8 mouse cellular contexts compared by ENCODE assay signal in the genomic region with DNA sequence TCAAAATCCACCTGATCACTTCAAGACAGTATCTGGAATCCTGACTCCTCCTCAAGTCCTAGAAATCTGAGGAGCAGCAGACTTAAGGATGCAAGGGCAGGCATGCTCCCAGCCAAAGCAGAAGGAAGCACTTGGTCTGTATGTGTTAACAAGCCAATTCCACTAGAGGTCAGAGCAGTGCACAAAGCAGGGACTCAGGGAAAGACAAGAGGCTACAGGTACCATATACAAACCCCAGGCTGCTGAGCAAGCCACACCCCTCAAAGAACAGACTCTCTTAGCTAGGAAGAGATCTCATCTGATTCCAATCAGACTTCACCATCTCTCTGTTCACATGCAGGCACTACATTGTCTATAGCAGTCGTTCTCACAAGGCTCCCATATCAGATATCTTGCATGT.
DNase-seq lines count a peak whose midpoint lies in the region; ATAC-seq and TF ChIP-seq lines count a peak whose summit lies in the region.

No protein-coding gene starts in this region.

- H3K27me3 ChIP-seq in embryonic facial prominence, embryonic 14.5 days (replicated peaks; ENCODE audit: control insufficient read depth, insufficient read depth, low read length) = no peaks in the 10 kb centered on the region
- no peaks in the 10 kb centered on the region for H3K27me3 ChIP-seq in intestine, postnatal 0 days (replicated peaks; ENCODE audit: control insufficient read depth, insufficient read depth, low read length)
- no peaks in the 10 kb centered on the region for H3K27me3 ChIP-seq in limb, embryonic 12.5 days
- no peaks in the 10 kb centered on the region for H3K27me3 ChIP-seq in midbrain, embryonic 15.5 days (replicated peaks)

- no peaks in the 10 kb centered on the region for H3K9me3 ChIP-seq in embryonic facial prominence, embryonic 14.5 days (ENCODE audit: control insufficient read depth, low read length)
- H3K9me3 ChIP-seq in intestine, postnatal 0 days (ENCODE audit: control insufficient read depth) = no peaks in the 10 kb centered on the region
- H3K9me3 ChIP-seq in limb, embryonic 12.5 days = no peaks in the 10 kb centered on the region
- no peaks in the 10 kb centered on the region for H3K9me3 ChIP-seq in midbrain, embryonic 15.5 days

- H3K27ac ChIP-seq in embryonic facial prominence, embryonic 14.5 days (replicated peaks; ENCODE audit: low read depth, low read length) = no peak overlapping the region
- H3K27ac ChIP-seq in intestine, postnatal 0 days (ENCODE audit: low read depth, low read length) = no peak overlapping the region
- H3K27ac ChIP-seq in limb, embryonic 12.5 days = no peak overlapping the region
- H3K27ac ChIP-seq in midbrain, embryonic 15.5 days = no peak overlapping the region

- H3K4me2 ChIP-seq in embryonic facial prominence, embryonic 14.5 days (ENCODE audit: low read depth, low read length) = no peak overlapping the region
- H3K4me2 ChIP-seq in intestine, postnatal 0 days (replicated peaks; ENCODE audit: low read depth) = no peak overlapping the region
- no peak overlapping the region for H3K4me2 ChIP-seq in limb, embryonic 12.5 days
- H3K4me2 ChIP-seq in midbrain, embryonic 15.5 days = no peak overlapping the region

- H3K4me1 ChIP-seq in embryonic facial prominence, embryonic 14.5 days (ENCODE audit: control insufficient read depth, insufficient read depth, low read length) = no peaks in the 10 kb centered on the region; the same call in 1 of the 2 replicates
- H3K4me1 ChIP-seq in intestine, postnatal 0 days (replicated peaks; ENCODE audit: control insufficient read depth, insufficient read depth, low read length) = no peaks in the 10 kb centered on the region
- H3K4me1 ChIP-seq in limb, embryonic 12.5 days (replicated peaks) = peaks cover 21% of the 10 kb centered on the region
- no peaks in the 10 kb centered on the region for H3K4me1 ChIP-seq in midbrain, embryonic 15.5 days

- peak; percentile 17 for DNase-seq in ovary, postnatal 14 days (ENCODE audit: low spot score)
- no peak for DNase-seq in ovary, postnatal 10 days (ENCODE audit: low spot score)
- peak; percentile 65 for DNase-seq in T-cell, adult 2 months (ENCODE audit: low spot score)
- peak; percentile 79 for DNase-seq in embryonic facial prominence, embryonic 14.5 days (ENCODE audit: low spot score)
- peak; percentile 40 for DNase-seq in thymus, postnatal 4 days

- no peak overlapping the region for H3K4me3 ChIP-seq in embryonic facial prominence, embryonic 14.5 days (ENCODE audit: low read depth, low read length)
- no peak overlapping the region for H3K4me3 ChIP-seq in intestine, postnatal 0 days (ENCODE audit: low read depth, low read length)
- H3K4me3 ChIP-seq in limb, embryonic 12.5 days (replicated peaks) = no peak overlapping the region
- H3K4me3 ChIP-seq in midbrain, embryonic 15.5 days = no peak overlapping the region

- ATAC-seq in embryonic facial prominence, embryonic 14.5 days (ENCODE audit: low read depth) = peak; percentile 71; the same call in 1 of the 2 replicates
- peak; percentile 54; the same call in 1 of the 2 replicates for ATAC-seq in intestine, postnatal 0 days
- ATAC-seq in limb, embryonic 12.5 days (ENCODE audit: insufficient number of reproducible peaks, insufficient read depth, low FRiP score, low TSS enrichment, low read depth) = peak; percentile 52; the same call in 1 of the 2 replicates
- peak; percentile 74; the same call in 1 of the 2 replicates for ATAC-seq in midbrain, embryonic 15.5 days (replicated peaks)

- H3K9ac ChIP-seq in embryonic facial prominence, embryonic 14.5 days (ENCODE audit: low read depth, low read length) = no peak overlapping the region
- no peak overlapping the region for H3K9ac ChIP-seq in intestine, postnatal 0 days (ENCODE audit: low read depth, low read length)
- no peak overlapping the region for H3K9ac ChIP-seq in limb, embryonic 12.5 days (replicated peaks)
- no peak overlapping the region for H3K9ac ChIP-seq in midbrain, embryonic 15.5 days

- 11% methylated on average over 1 of the region's 1 CpGs for WGBS in embryonic facial prominence, embryonic 14.5 days
- WGBS in intestine, postnatal 0 days = 45% methylated on average over 1 of the region's 1 CpGs
- 39% methylated on average over 1 of the region's 1 CpGs for WGBS in limb, embryonic 12.5 days
- WGBS in midbrain, embryonic 15.5 days = 45% methylated on average over 1 of the region's 1 CpGs

- TF ChIP-seq CTCF in intestine, postnatal 0 days (IDR thresholded peaks at IDR 0.05; ENCODE audit: low read depth) = peak; percentile 90

- H3K36me3 ChIP-seq in embryonic facial prominence, embryonic 14.5 days (ENCODE audit: control insufficient read depth, insufficient read depth, low read length) = no peaks in the 10 kb centered on the region
- H3K36me3 ChIP-seq in intestine, postnatal 0 days (ENCODE audit: control insufficient read depth, insufficient read depth) = no peaks in the 10 kb centered on the region
- no peaks in the 10 kb centered on the region for H3K36me3 ChIP-seq in limb, embryonic 12.5 days
- no peaks in the 10 kb centered on the region for H3K36me3 ChIP-seq in midbrain, embryonic 15.5 days (replicated peaks)
